ENCODE assay signal across 12 mouse cellular contexts in the genomic region with DNA sequence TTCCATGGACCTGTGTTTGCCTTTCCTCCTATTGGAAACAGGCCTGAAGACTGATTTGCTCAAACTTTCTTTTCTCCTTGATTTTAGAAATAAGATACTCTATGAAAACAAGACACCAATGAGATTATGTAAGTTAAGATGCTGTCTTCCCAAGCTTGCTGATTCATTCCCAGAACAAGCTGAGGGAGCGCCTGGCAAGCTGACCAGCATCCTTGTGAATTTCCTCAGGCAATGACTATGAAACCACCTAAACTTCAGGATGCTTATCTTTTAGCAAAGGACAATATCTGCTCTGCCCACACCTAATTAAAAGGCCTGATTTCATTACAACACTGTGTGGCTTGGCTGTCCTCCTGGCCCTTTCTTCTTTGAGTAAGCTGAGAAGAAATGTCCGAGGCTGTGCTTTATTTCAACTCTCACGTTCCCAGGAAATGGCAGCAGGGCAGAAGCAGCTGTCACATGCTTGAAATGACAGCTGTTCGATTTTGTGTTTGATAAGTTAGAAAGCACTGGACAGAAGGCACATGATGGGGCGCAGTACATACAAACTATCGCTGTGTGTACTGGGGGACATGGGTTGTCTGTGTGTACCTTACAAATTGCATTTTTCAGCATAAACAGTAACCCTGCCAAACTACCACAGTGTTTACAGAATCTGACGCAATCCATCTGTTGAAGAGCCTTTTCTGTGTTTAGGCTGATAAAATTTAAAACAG. TPM values are rescaled to one million over a fixed set of nuclear protein-coding genes. Genes with fewer than 3 reads are reported as not detected.
A peak's percentile ranks its signal among the peaks of the same experiment; 100 is the strongest.
DNase-seq lines count a peak whose midpoint lies in the region; ATAC-seq and TF ChIP-seq lines count a peak whose summit lies in the region.
"Had no signal": no experiment of that assay in that cellular context is flagged by ENCODE, and none has a peak within 500 bp of the region (broad histone marks: within the 10 kb centered on the region; RNA-seq: fewer than 3 reads in every experiment).

No protein-coding gene starts in this region.

- no peaks in the 10 kb centered on the region for H3K9me3 ChIP-seq in forebrain, embryonic 14.5 days (replicated peaks; ENCODE audit: control insufficient read depth, low read length)
- H3K9me3 ChIP-seq in forebrain, embryonic 13.5 days (replicated peaks), result no peaks in the 10 kb centered on the region
- H3K9me3 ChIP-seq in liver, postnatal 0 days (ENCODE audit: low read length), result no peaks in the 10 kb centered on the region
- H3K9me3 ChIP-seq in liver, embryonic 12.5 days (replicated peaks), result no peaks in the 10 kb centered on the region
- H3K9me3 ChIP-seq in stomach, embryonic 16.5 days (replicated peaks; ENCODE audit: control insufficient read depth, low read length), result no peaks in the 10 kb centered on the region
- H3K9me3 ChIP-seq in neural tube, embryonic 15.5 days (replicated peaks), result no peaks in the 10 kb centered on the region
- H3K9me3 ChIP-seq: heart, embryonic 13.5 days; neural tube, embryonic 13.5 days had no signal

- peak; percentile 37 for DNase-seq in forebrain, embryonic 14.5 days (ENCODE audit: low spot score)
- DNase-seq in liver, postnatal 0 days, result no peak
- peak; percentile 37 to 47 for DNase-seq in lung, adult 18-20 months
- DNase-seq in gastrocnemius, postnatal 36 days, result no peak
- DNase-seq: kidney, adult 8-10 months had no signal

- 69% methylated on average over 7 of the region's 7 CpGs for WGBS in forebrain, embryonic 14.5 days
- WGBS in forebrain, embryonic 13.5 days, result 78% methylated on average over 7 of the region's 7 CpGs
- 65% methylated on average over 7 of the region's 7 CpGs for WGBS in liver, postnatal 0 days (ENCODE audit: insufficient replicate concordance)
- 60% methylated on average over 7 of the region's 7 CpGs for WGBS in liver, embryonic 12.5 days (ENCODE audit: insufficient replicate concordance)
- WGBS in stomach, embryonic 16.5 days, result 47% methylated on average over 7 of the region's 7 CpGs
- WGBS in neural tube, embryonic 15.5 days, result 83% methylated on average over 7 of the region's 7 CpGs

- no peaks in the 10 kb centered on the region for H3K4me1 ChIP-seq in forebrain, embryonic 14.5 days (ENCODE audit: control insufficient read depth, insufficient read depth, low read length)
- no peaks in the 10 kb centered on the region for H3K4me1 ChIP-seq in forebrain, embryonic 13.5 days
- H3K4me1 ChIP-seq in liver, postnatal 0 days (ENCODE audit: insufficient read depth), result no peaks in the 10 kb centered on the region
- no peaks in the 10 kb centered on the region for H3K4me1 ChIP-seq in liver, embryonic 12.5 days
- H3K4me1 ChIP-seq in stomach, embryonic 16.5 days (ENCODE audit: control insufficient read depth, insufficient read depth, low read length), result no peaks in the 10 kb centered on the region
- H3K4me1 ChIP-seq in neural tube, embryonic 15.5 days, result no peaks in the 10 kb centered on the region
- H3K4me1 ChIP-seq: heart, embryonic 13.5 days; neural tube, embryonic 13.5 days had no signal

- no peak overlapping the region for H3K27ac ChIP-seq in forebrain, embryonic 14.5 days (ENCODE audit: low read depth, low read length)
- no peak overlapping the region for H3K27ac ChIP-seq in forebrain, embryonic 13.5 days
- no peak overlapping the region for H3K27ac ChIP-seq in liver, postnatal 0 days (ENCODE audit: low read depth)
- H3K27ac ChIP-seq in liver, embryonic 12.5 days, result no peak overlapping the region
- peak overlapping the region; percentile 72 for H3K27ac ChIP-seq in stomach, embryonic 16.5 days (ENCODE audit: low read length)
- no peak overlapping the region for H3K27ac ChIP-seq in neural tube, embryonic 15.5 days (replicated peaks)
- H3K27ac ChIP-seq: heart, embryonic 13.5 days; liver, embryonic 14.5 days; neural tube, embryonic 13.5 days had no signal

- no peaks in the 10 kb centered on the region for H3K36me3 ChIP-seq in forebrain, embryonic 14.5 days (ENCODE audit: control insufficient read depth, insufficient read depth, low read length)
- H3K36me3 ChIP-seq in forebrain, embryonic 13.5 days (ENCODE audit: poor library complexity, severe bottlenecking), result no peaks in the 10 kb centered on the region
- H3K36me3 ChIP-seq in liver, postnatal 0 days (replicated peaks; ENCODE audit: insufficient read depth, low read length), result no peaks in the 10 kb centered on the region
- H3K36me3 ChIP-seq in liver, embryonic 12.5 days, result no peaks in the 10 kb centered on the region
- no peaks in the 10 kb centered on the region for H3K36me3 ChIP-seq in stomach, embryonic 16.5 days (ENCODE audit: control insufficient read depth, insufficient read depth, low read length)
- H3K36me3 ChIP-seq in neural tube, embryonic 15.5 days, result no peaks in the 10 kb centered on the region
- H3K36me3 ChIP-seq: heart, embryonic 13.5 days; neural tube, embryonic 13.5 days had no signal

- TF ChIP-seq CTCF in liver, postnatal 0 days (IDR thresholded peaks at IDR 0.05; ENCODE audit: low read depth), result no peak

- H3K4me3 ChIP-seq in forebrain, embryonic 14.5 days (ENCODE audit: low read depth, low read length), result no peak overlapping the region
- H3K4me3 ChIP-seq in forebrain, embryonic 13.5 days, result no peak overlapping the region
- no peak overlapping the region for H3K4me3 ChIP-seq in liver, postnatal 0 days (ENCODE audit: low read depth, low read length)
- no peak overlapping the region for H3K4me3 ChIP-seq in liver, embryonic 12.5 days
- no peak overlapping the region for H3K4me3 ChIP-seq in stomach, embryonic 16.5 days (replicated peaks; ENCODE audit: low read length)
- no peak overlapping the region for H3K4me3 ChIP-seq in neural tube, embryonic 15.5 days (replicated peaks)
- H3K4me3 ChIP-seq: heart, embryonic 13.5 days; neural tube, embryonic 13.5 days had no signal

- H3K27me3 ChIP-seq in forebrain, embryonic 14.5 days (replicated peaks; ENCODE audit: control insufficient read depth, insufficient read depth, low read length), result no peaks in the 10 kb centered on the region
- H3K27me3 ChIP-seq in forebrain, embryonic 13.5 days, result no peaks in the 10 kb centered on the region
- H3K27me3 ChIP-seq in liver, postnatal 0 days (ENCODE audit: insufficient read depth, low read length), result no peaks in the 10 kb centered on the region
- H3K27me3 ChIP-seq in liver, embryonic 12.5 days (replicated peaks), result no peaks in the 10 kb centered on the region
- no peaks in the 10 kb centered on the region for H3K27me3 ChIP-seq in stomach, embryonic 16.5 days (ENCODE audit: control insufficient read depth, insufficient read depth, low read length)
- H3K27me3 ChIP-seq in neural tube, embryonic 15.5 days (replicated peaks), result no peaks in the 10 kb centered on the region
- H3K27me3 ChIP-seq: heart, embryonic 13.5 days; neural tube, embryonic 13.5 days had no signal

- no peak overlapping the region for H3K4me2 ChIP-seq in forebrain, embryonic 14.5 days (ENCODE audit: low read length)
- no peak overlapping the region for H3K4me2 ChIP-seq in forebrain, embryonic 13.5 days
- H3K4me2 ChIP-seq in liver, postnatal 0 days (ENCODE audit: low read depth, low read length), result no peak overlapping the region
- H3K4me2 ChIP-seq in liver, embryonic 12.5 days, result no peak overlapping the region
- H3K4me2 ChIP-seq in stomach, embryonic 16.5 days (ENCODE audit: low read depth, low read length), result no peak overlapping the region
- H3K4me2 ChIP-seq in neural tube, embryonic 15.5 days, result no peak overlapping the region
- H3K4me2 ChIP-seq: heart, embryonic 13.5 days; neural tube, embryonic 13.5 days had no signal

- intact Hi-C loops in gastrocnemius, postnatal 36 days (cut with DNase I), result no loop called here

- H3K9ac ChIP-seq in forebrain, embryonic 14.5 days (ENCODE audit: low read length), result no peak overlapping the region
- no peak overlapping the region for H3K9ac ChIP-seq in forebrain, embryonic 13.5 days
- no peak overlapping the region for H3K9ac ChIP-seq in liver, postnatal 0 days (replicated peaks)
- no peak overlapping the region for H3K9ac ChIP-seq in liver, embryonic 12.5 days
- no peak overlapping the region for H3K9ac ChIP-seq in stomach, embryonic 16.5 days (ENCODE audit: low read length)
- no peak overlapping the region for H3K9ac ChIP-seq in neural tube, embryonic 15.5 days (replicated peaks)
- H3K9ac ChIP-seq: heart, embryonic 13.5 days; liver, embryonic 14.5 days; neural tube, embryonic 13.5 days had no signal

- no peak for TF ChIP-seq EP300 in liver, postnatal 0 days (IDR thresholded peaks at IDR 0.05; ENCODE audit: low read depth)

- no peak; the same call in 1 of the 2 replicates for ATAC-seq in forebrain, embryonic 14.5 days
- no peak; the same call in 1 of the 2 replicates for ATAC-seq in forebrain, embryonic 13.5 days
- peak; percentile 41; the same call in 1 of the 2 replicates for ATAC-seq in liver, postnatal 0 days
- ATAC-seq in liver, embryonic 12.5 days, result no peak
- peak; percentile 86 for ATAC-seq in stomach, embryonic 16.5 days (ENCODE audit: insufficient read depth, low FRiP score)
- ATAC-seq in neural tube, embryonic 15.5 days (ENCODE audit: low FRiP score), result no peak

RNA-seq across cellular contexts. Expression of a gene that starts 30.3 kb away (rescaled TPM):
- not detected in 2 replicates for polyA plus RNA-seq in forebrain, embryonic 14.5 days (2014; fragmentation: Nextera tagmentation; extraction: Ambion mirVana)
- not detected in 2 replicates for polyA plus RNA-seq in forebrain, embryonic 13.5 days (2015; fragmentation: Nextera tagmentation; extraction: Ambion mirVana)
- polyA plus RNA-seq in liver, postnatal 0 days (2015; fragmentation: Nextera tagmentation; extraction: Ambion mirVana), result not detected in 2 replicates
- 1.1 TPM in 1 of 2 replicates, not detected in the other for polyA plus RNA-seq in liver, embryonic 12.5 days (2016; fragmentation: Nextera tagmentation; extraction: Ambion mirVana)
- not detected in 2 replicates for polyA plus RNA-seq in stomach, embryonic 16.5 days (2015; fragmentation: Nextera tagmentation; extraction: Ambion mirVana)
- not detected for total RNA-seq in gastrocnemius, postnatal 36 days (2021)
- polyA plus RNA-seq in neural tube, embryonic 15.5 days (2015; fragmentation: Nextera tagmentation; extraction: Ambion mirVana), result not detected in 2 replicates
- polyA plus RNA-seq: heart, embryonic 13.5 days; liver, embryonic 14.5 days; neural tube, embryonic 13.5 days had no signal

Comparison
In these comparisons a context has a peak if more than half of its experiments do, and no peak if none do; other contexts are left out.
1. ATAC-seq: peak in liver, postnatal 0 days (single experiment) and stomach, embryonic 16.5 days (single experiment); none in forebrain, embryonic 14.5 days (single experiment), forebrain, embryonic 13.5 days (single experiment), liver, embryonic 12.5 days (single experiment) and neural tube, embryonic 15.5 days (single experiment).
2. DNase-seq: peak in forebrain, embryonic 14.5 days (single experiment) and lung, adult 18-20 months (2 of 2); none in liver, postnatal 0 days (single experiment) and gastrocnemius, postnatal 36 days (0 of 2).